Mouse (Mus musculus) kidney, adult 2 months (tissue): Measurements from ENCODE around the gene Polr1a. TPM values are rescaled to one million over a fixed set of nuclear protein-coding genes. Genes with fewer than 3 reads are reported as not detected.

ENCODE experiments used
- DNase-seq: peaks from one replicate; pipeline ENCODE4 v3.0.0; 2021
- H3K27ac ChIP-seq: fragments of 200-500 bp; 2 replicates; pipeline ENCODE4 v1.5.1; 2012; ENCODE audit warnings: low read depth, low read length, control low read depth, inconsistent platforms; ENCODE audit not compliant: insufficient read depth
- H3K27me3 ChIP-seq: fragments of 200-500 bp; replicated peaks from 2 replicates; pipeline ENCODE4 v1.6.1; 2012; ENCODE audit warnings: mild to moderate bottlenecking, moderate library complexity, low read length, inconsistent platforms; ENCODE audit not compliant: control insufficient read depth, insufficient read depth
- H3K36me3 ChIP-seq: fragments of 200-500 bp; 2 replicates; pipeline ENCODE4 v1.6.1; 2012; ENCODE audit warnings: mild to moderate bottlenecking, moderate library complexity, low read length, inconsistent platforms; ENCODE audit not compliant: control insufficient read depth, insufficient read depth
- H3K4me1 ChIP-seq: fragments of 200-500 bp; 2 replicates; pipeline ENCODE4 v1.6.1; 2011; ENCODE audit warnings: low read length; ENCODE audit not compliant: control insufficient read depth, insufficient read depth
- H3K4me3 ChIP-seq: fragments of 200-500 bp; 2 replicates; pipeline ENCODE4 v1.5.1; 2011; ENCODE audit warnings: mild to moderate bottlenecking, low read depth, low read length, control low read depth; ENCODE audit not compliant: insufficient read depth
- CTCF ChIP-seq: fragments of 200-500 bp; conservative IDR thresholded peaks from 2 replicates; pipeline ENCODE4 v1.5.1; 2011; ENCODE audit warnings: low read depth, mild to moderate bottlenecking, control low read depth, low read length, moderate library complexity, mixed read lengths; ENCODE audit not compliant: insufficient read depth, insufficient read length
- POLR2A ChIP-seq: fragments of 200-500 bp; IDR thresholded peaks from one replicate; pipeline ENCODE4 v1.6.1; 2011; ENCODE audit warnings: low read depth, low read length, control low read depth
- WGBS: fragments of 180-500 bp; shearing (Covaris S2); methylation state at CpG from one replicate; pipeline ENCODE4 v1.1.7; 2018; 5-methylcytosine and 5-hydroxymethylcytosine counted together
- polyA plus RNA-seq: library from polyadenylated mRNA; depleted of rRNA; stranded (reverse); fragments of >200 nt; gene quantifications from 2 replicates; pipeline ENCODE4 v1.2.3, GENCODE M21; 2012

The Polr1a gene
- polyA plus RNA-seq, 1 experiment, result 11.6 TPM

- peaks cover 5% of the 10 kb centered on the region; the same call in 1 of the 2 replicates for H3K4me1 ChIP-seq
- H3K27ac ChIP-seq, result no peak overlapping the region
- no peaks in the 10 kb centered on the region for H3K27me3 ChIP-seq
- WGBS, result 98% methylated on average over 8 of the region's 8 CpGs
- TF ChIP-seq CTCF (0 out of 2 replicates have a peak, but pooled peaks have one; percentile 7), POLR2A (no peak)
- H3K36me3 ChIP-seq, result no peaks in the 10 kb centered on the region; the same call in 1 of the 2 replicates
- no peak overlapping the region for H3K4me3 ChIP-seq
- no peak for DNase-seq
Observed at GRCm38 (mm10) chr6:71946121-71946520, 37.3 kb downstream of the Polr1a start.

- WGBS, result 30% methylated on average over 3 of the region's 3 CpGs
- Histone ChIP-seq H3K4me3 (no peak overlapping the region), H3K27ac (no peak overlapping the region), H3K36me3 (no peaks in the 10 kb centered on the region), H3K27me3 (no peaks in the 10 kb centered on the region), H3K4me1 (peaks cover 5% of the 10 kb centered on the region; the same call in 1 of the 2 replicates)
- TF ChIP-seq CTCF (no peak), POLR2A (no peak)
- DNase-seq, result peak; percentile 48
Observed at GRCm38 (mm10) chr6:71949721-71950120, 40.9 kb downstream of the Polr1a start.

- peak; percentile 92 for DNase-seq
- H3K4me3 ChIP-seq, result no peak overlapping the region
- no peak overlapping the region for H3K27ac ChIP-seq
- 48% methylated on average over 3 of the region's 3 CpGs for WGBS
- no peaks in the 10 kb centered on the region for H3K27me3 ChIP-seq
- H3K36me3 ChIP-seq, result no peaks in the 10 kb centered on the region
- TF ChIP-seq CTCF (no peak), POLR2A (no peak)
- peaks cover 5% of the 10 kb centered on the region; the same call in 1 of the 2 replicates for H3K4me1 ChIP-seq
Observed at GRCm38 (mm10) chr6:71950592-71950991, 41.7 kb downstream of the Polr1a start.

- Histone ChIP-seq H3K4me3 (no peak overlapping the region), H3K4me1 (peaks cover 5% of the 10 kb centered on the region; the same call in 1 of the 2 replicates), H3K36me3 (no peaks in the 10 kb centered on the region), H3K27ac (no peak overlapping the region), H3K27me3 (no peaks in the 10 kb centered on the region)
- WGBS, result 71% methylated on average over 5 of the region's 5 CpGs
- no peak for DNase-seq
- TF ChIP-seq CTCF (no peak), POLR2A (no peak)
Observed at GRCm38 (mm10) chr6:71951192-71951591, 42.3 kb downstream of the Polr1a start.

- no peak overlapping the region for H3K27ac ChIP-seq
- DNase-seq, result no peak
- H3K4me3 ChIP-seq, result no peak overlapping the region
- WGBS, result 85% methylated on average over 5 of the region's 5 CpGs
- H3K4me1 ChIP-seq, result no peaks in the 10 kb centered on the region
- TF ChIP-seq CTCF (no peak), POLR2A (no peak)
- no peaks in the 10 kb centered on the region for H3K27me3 ChIP-seq
- H3K36me3 ChIP-seq, result no peaks in the 10 kb centered on the region
Observed at GRCm38 (mm10) chr6:71962119-71962518, 53.3 kb downstream of the Polr1a start.

- no peaks in the 10 kb centered on the region for H3K27me3 ChIP-seq
- no peak overlapping the region for H3K27ac ChIP-seq
- H3K4me3 ChIP-seq, result no peak overlapping the region
- 93% methylated on average over 6 of the region's 6 CpGs for WGBS
- no peaks in the 10 kb centered on the region for H3K36me3 ChIP-seq
- TF ChIP-seq CTCF, result no peak
- no peak for TF ChIP-seq POLR2A
- no peaks in the 10 kb centered on the region for H3K4me1 ChIP-seq
- no peak for DNase-seq
Observed at GRCm38 (mm10) chr6:71962706-71963105, 53.9 kb downstream of the Polr1a start.

- TF ChIP-seq POLR2A, result no peak
- no peak for TF ChIP-seq CTCF
- DNase-seq, result no peak
- Histone ChIP-seq H3K4me3 (no peak overlapping the region), H3K27ac (no peak overlapping the region), H3K36me3 (no peaks in the 10 kb centered on the region), H3K4me1 (no peaks in the 10 kb centered on the region), H3K27me3 (no peaks in the 10 kb centered on the region)
- WGBS, result 95% methylated on average over 11 of the region's 11 CpGs
Observed at GRCm38 (mm10) chr6:71963561-71963960, 54.7 kb downstream of the Polr1a start.
